ENCODE assay signal across 23 mouse cellular contexts in the genomic region with DNA sequence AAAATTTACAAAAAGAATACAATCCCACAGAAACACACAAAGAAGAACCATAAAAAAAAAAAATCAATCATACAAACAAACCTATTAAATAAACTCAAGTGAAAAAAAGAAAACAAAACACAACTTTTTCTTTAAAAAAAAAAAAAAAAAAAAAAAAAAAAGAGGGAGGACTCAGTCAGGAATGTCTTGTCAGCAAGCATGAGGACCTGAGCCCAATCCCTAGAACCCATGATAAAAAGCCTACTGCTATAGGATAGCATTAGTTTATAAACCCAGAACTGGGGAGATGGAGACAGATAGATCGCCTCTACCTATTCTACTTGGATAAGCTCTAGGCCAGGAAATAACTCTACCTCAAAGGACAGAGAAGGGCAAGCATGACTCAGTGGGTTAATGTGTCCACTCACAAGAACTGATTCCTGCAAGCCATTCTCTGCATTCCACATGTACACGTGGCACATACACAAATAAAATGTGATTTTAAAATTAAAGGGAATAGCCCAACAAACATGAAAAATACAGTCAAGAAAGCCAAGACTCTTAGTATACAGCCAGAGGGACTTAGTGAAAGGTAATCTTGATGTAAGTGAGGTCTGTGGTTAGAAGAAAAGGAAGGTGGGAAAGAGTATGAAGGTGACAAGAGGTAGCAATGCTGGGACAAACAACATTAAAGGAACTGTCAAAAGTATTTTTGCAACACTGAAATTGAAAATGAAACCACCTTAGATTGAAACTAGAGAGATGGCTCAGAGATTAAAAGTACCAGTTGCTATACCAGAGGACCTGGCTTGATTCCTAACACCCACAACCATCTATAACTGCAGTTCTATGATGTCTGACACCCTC. TPM values are rescaled to one million over a fixed set of nuclear protein-coding genes. Genes with fewer than 3 reads are reported as not detected.
A peak's percentile ranks its signal among the peaks of the same experiment; 100 is the strongest.
DNase-seq lines count a peak whose midpoint lies in the region; ATAC-seq and TF ChIP-seq lines count a peak whose summit lies in the region.
"Had no signal": no experiment of that assay in that cellular context is flagged by ENCODE, and none has a peak within 500 bp of the region (broad histone marks: within the 10 kb centered on the region; RNA-seq: fewer than 3 reads in every experiment).

No protein-coding gene starts in this region.

- TF ChIP-seq CTCF in spleen, adult 2 months (IDR thresholded peaks at IDR 0.05; ENCODE audit: extremely low read depth, insufficient read depth, insufficient read length, insufficient replicate concordance), result no peak
- no peak for TF ChIP-seq CTCF in liver, postnatal 0 days (IDR thresholded peaks at IDR 0.05; ENCODE audit: low read depth)

- peak overlapping the region; percentile 7; the same call in 1 of the 2 replicates for H3K4me2 ChIP-seq in liver, postnatal 0 days (ENCODE audit: low read depth, low read length)
- H3K4me2 ChIP-seq: embryonic facial prominence, embryonic 12.5 days; hindbrain, embryonic 15.5 days; limb, embryonic 15.5 days; neural tube, embryonic 15.5 days had no signal

- H3K4me1 ChIP-seq in spleen, adult 2 months (ENCODE audit: control insufficient read depth, insufficient read depth, insufficient read length), result peaks cover 5% of the 10 kb centered on the region
- H3K4me1 ChIP-seq in erythroblast, embryonic 14.5 days (ENCODE audit: control insufficient read depth), result peaks cover 89% of the 10 kb centered on the region
- peaks cover 30% of the 10 kb centered on the region for H3K4me1 ChIP-seq in liver, postnatal 0 days (ENCODE audit: insufficient read depth)
- H3K4me1 ChIP-seq: embryonic facial prominence, embryonic 12.5 days; hindbrain, embryonic 15.5 days; limb, embryonic 15.5 days had no signal

- intact Hi-C loops in left cerebral cortex, postnatal 36 days (cut with DNase I), result no loop called here

- DNase-seq in spleen, adult 2 months (ENCODE audit: low read depth in 1 of 2, low spot score in 2 of 2), result peak in 1 of 2 experiments; percentile 30
- no peak for DNase-seq in spleen, adult 18-20 months
- no peak for DNase-seq in liver, postnatal 0 days
- no peak for DNase-seq in right cerebral cortex, postnatal 36 days (ENCODE audit: low spot score in 2 of 2)
- DNase-seq in left cerebral cortex, postnatal 36 days (ENCODE audit: low spot score in 2 of 2), result no peak
- DNase-seq in cerebellum, postnatal 10 days, result no peak
- no peak for DNase-seq in adrenal gland, adult 18-20 months (ENCODE audit: low spot score in 2 of 2)
- DNase-seq: adrenal gland, postnatal 10 days; cerebellum, postnatal 25 days; heart, postnatal 10 days; kidney, adult 8-10 months; lung, postnatal 4 days; thymus, adult 2 months had no signal

- TF ChIP-seq EP300 in liver, postnatal 0 days (IDR thresholded peaks at IDR 0.05; ENCODE audit: low read depth), result no peak

- no peaks in the 10 kb centered on the region for H3K27me3 ChIP-seq in spleen, adult 2 months (ENCODE audit: control insufficient read depth, insufficient read depth, low read length)
- no peaks in the 10 kb centered on the region for H3K27me3 ChIP-seq in erythroblast, embryonic 14.5 days (ENCODE audit: control insufficient read depth)
- H3K27me3 ChIP-seq in liver, postnatal 0 days (ENCODE audit: insufficient read depth, low read length), result no peaks in the 10 kb centered on the region
- H3K27me3 ChIP-seq: embryonic facial prominence, embryonic 12.5 days; hindbrain, embryonic 15.5 days; limb, embryonic 15.5 days; neural tube, embryonic 15.5 days had no signal

- 52% methylated on average over 2 of the region's 2 CpGs for WGBS in spleen, adult 2 months
- 81% methylated on average over 2 of the region's 2 CpGs for WGBS in liver, postnatal 0 days (ENCODE audit: insufficient replicate concordance)

- TF ChIP-seq POLR2A in spleen, adult 2 months (IDR thresholded peaks at IDR 0.05; ENCODE audit: low read depth, low read length), result no peak

- ATAC-seq in liver, postnatal 0 days, result no peak
- ATAC-seq: forebrain, embryonic 14.5 days; midbrain, embryonic 16.5 days had no signal

- no peaks in the 10 kb centered on the region for H3K36me3 ChIP-seq in spleen, adult 2 months (ENCODE audit: control insufficient read depth, insufficient read depth, low read length)
- H3K36me3 ChIP-seq in erythroblast, embryonic 14.5 days (ENCODE audit: control insufficient read depth), result peaks cover 88% of the 10 kb centered on the region
- no peaks in the 10 kb centered on the region for H3K36me3 ChIP-seq in liver, postnatal 0 days (replicated peaks; ENCODE audit: insufficient read depth, low read length)
- H3K36me3 ChIP-seq: embryonic facial prominence, embryonic 12.5 days; hindbrain, embryonic 15.5 days; limb, embryonic 15.5 days; neural tube, embryonic 15.5 days had no signal

- H3K4me3 ChIP-seq in spleen, adult 2 months (ENCODE audit: extremely low read depth, insufficient read depth, insufficient read length), result no peak overlapping the region
- peak overlapping the region; percentile 9 for H3K4me3 ChIP-seq in erythroblast, embryonic 14.5 days (replicated peaks)
- no peak overlapping the region for H3K4me3 ChIP-seq in liver, postnatal 0 days (ENCODE audit: low read depth, low read length)
- H3K4me3 ChIP-seq: embryonic facial prominence, embryonic 12.5 days; hindbrain, embryonic 15.5 days; limb, embryonic 15.5 days; neural tube, embryonic 15.5 days had no signal

- no peaks in the 10 kb centered on the region for H3K9me3 ChIP-seq in erythroblast, embryonic 14.5 days (ENCODE audit: control insufficient read depth, low read length)
- H3K9me3 ChIP-seq in liver, postnatal 0 days (ENCODE audit: low read length), result no peaks in the 10 kb centered on the region
- H3K9me3 ChIP-seq: embryonic facial prominence, embryonic 12.5 days; hindbrain, embryonic 15.5 days; limb, embryonic 15.5 days; neural tube, embryonic 15.5 days had no signal

- H3K9ac ChIP-seq in liver, postnatal 0 days (replicated peaks), result no peak overlapping the region
- H3K9ac ChIP-seq: embryonic facial prominence, embryonic 12.5 days; hindbrain, embryonic 15.5 days; limb, embryonic 15.5 days; neural tube, embryonic 15.5 days had no signal

- H3K27ac ChIP-seq in spleen, adult 2 months (ENCODE audit: insufficient read depth, low read length), result peak overlapping the region; percentile 55; the same call in 1 of the 2 replicates
- H3K27ac ChIP-seq in liver, postnatal 0 days (ENCODE audit: low read depth), result peak overlapping the region; percentile 20; the same call in 1 of the 2 replicates
- H3K27ac ChIP-seq: embryonic facial prominence, embryonic 12.5 days; hindbrain, embryonic 15.5 days; limb, embryonic 15.5 days; neural tube, embryonic 15.5 days had no signal

RNA-seq across cellular contexts. Expression of gene Usp32, which starts 13.5 kb away (rescaled TPM):
- polyA plus RNA-seq in spleen, adult 2 months (2012; rRNA removed), result 2.9 and 5.4 TPM in 2 replicates
- 3.7 and 5.8 TPM in 2 replicates for polyA plus RNA-seq in erythroblast, embryonic 14.5 days (2012)
- polyA plus RNA-seq in liver, postnatal 0 days (2015; fragmentation: Nextera tagmentation; extraction: Ambion mirVana), result 4.7 and 6.1 TPM in 2 replicates
- 100 to 1,000 TPM; 111 to 117 TPM for total RNA-seq in left cerebral cortex, postnatal 36 days (2021)
- 10 to 100 TPM; 30.8 to 44.2 TPM for total RNA-seq in adrenal gland, adult 18-20 months (2021)

RNA-seq across cellular contexts. Expression of gene 1700125H20Rik, which starts 43.7 kb away (rescaled TPM):
- not detected in 2 replicates for polyA plus RNA-seq in spleen, adult 2 months (2012; rRNA removed)
- not detected in 2 replicates for polyA plus RNA-seq in erythroblast, embryonic 14.5 days (2012)
- polyA plus RNA-seq in liver, postnatal 0 days (2015; fragmentation: Nextera tagmentation; extraction: Ambion mirVana), result 0.16 and 0.33 TPM in 2 replicates
- total RNA-seq in left cerebral cortex, postnatal 36 days (2021), result not detected
- total RNA-seq in adrenal gland, adult 18-20 months (2021), result 1 to 10 TPM in 1 of 2 experiments, not detected in 1; 2.7 TPM
- total RNA-seq: gastrocnemius, adult 8-10 months; heart, adult 8-10 months; heart, postnatal 10 days; left cerebral cortex, adult 8-10 months had no signal
- polyA plus RNA-seq: thymus, adult 2 months had no signal
